Mouse (Mus musculus) heart, embryonic 11.5 days (tissue): Measurements from ENCODE around the gene Fam76a. TPM values are rescaled to one million over a fixed set of nuclear protein-coding genes. Genes with fewer than 3 reads are reported as not detected.
A peak's percentile ranks its signal among the peaks of the same experiment; 100 is the strongest.

Experiments
- ATAC-seq: fragments of 200-750 bp; cut with Nextera tagmentation; replicated peaks from 2 replicates; pipeline ENCODE4 v1.8.0; 2017; ENCODE audit warnings: moderate library complexity; ENCODE audit not compliant: insufficient number of reproducible peaks, low FRiP score, low TSS enrichment
- H3K27ac ChIP-seq: fragments of 300-500 bp; sonication (generic); 2 replicates; pipeline ENCODE4 v1.5.1; 2014; ENCODE audit warnings: mild to moderate bottlenecking, low read depth, low read length
- H3K27me3 ChIP-seq: fragments of 300-500 bp; sonication (generic); 2 replicates; pipeline ENCODE4 v1.6.1; 2014; ENCODE audit warnings: mild to moderate bottlenecking, low read length, mixed read lengths; ENCODE audit not compliant: control insufficient read depth, insufficient read depth
- H3K36me3 ChIP-seq: fragments of 300-500 bp; sonication (generic); 2 replicates; pipeline ENCODE4 v1.6.1; 2014; ENCODE audit warnings: mild to moderate bottlenecking, low read length, moderate library complexity, mixed read lengths; ENCODE audit not compliant: control insufficient read depth, insufficient read depth
- H3K4me1 ChIP-seq: fragments of 300-500 bp; sonication (generic); 2 replicates; pipeline ENCODE4 v1.6.1; 2014; ENCODE audit warnings: low read length; ENCODE audit not compliant: control insufficient read depth, insufficient read depth
- H3K4me2 ChIP-seq: fragments of 300-500 bp; sonication (generic); 2 replicates; pipeline ENCODE4 v1.6.1; 2014; ENCODE audit warnings: mild to moderate bottlenecking, moderate library complexity
- H3K4me3 ChIP-seq: fragments of 300-500 bp; sonication (generic); 2 replicates; pipeline ENCODE4 v1.5.1; 2014; ENCODE audit warnings: low read depth, low read length
- H3K9ac ChIP-seq: fragments of 300-500 bp; sonication (generic); 2 replicates; pipeline ENCODE4 v1.6.1; 2014; ENCODE audit warnings: mild to moderate bottlenecking, low read depth, low read length, moderate library complexity
- H3K9me3 ChIP-seq: fragments of 300-500 bp; sonication (generic); replicated peaks from 2 replicates; pipeline ENCODE4 v1.6.1; 2016; ENCODE audit warnings: low read length; ENCODE audit not compliant: control insufficient read depth
- WGBS: fragments of 180-500 bp; shearing (Covaris S2); extraction: QIAGEN DNeasy Blood & Tissue Kit; methylation state at CpG from one replicate; pipeline ENCODE4 v1.1.7; 2014; ENCODE audit not compliant: insufficient replicate concordance; 5-methylcytosine and 5-hydroxymethylcytosine counted together
- polyA plus RNA-seq: library from polyadenylated mRNA; unstranded; fragments of >200 nt; fragmentation: Nextera tagmentation; extraction: Ambion mirVana; gene quantifications from 2 replicates; pipeline ENCODE4 v1.2.1, GENCODE M21; 2014

Fam76a gene
- polyA plus RNA-seq, 1 experiment from 2014 or later: 31.2 TPM

GRCm38 (mm10) chr4:132884844-132885374 lies 37.4 kb downstream of the Fam76a start:
- peaks cover 8% of the 10 kb centered on the region for H3K4me1 ChIP-seq
- no peaks in the 10 kb centered on the region for H3K36me3 ChIP-seq
- WGBS: 14% methylated on average over 9 of the region's 9 CpGs
- H3K27me3 ChIP-seq: no peaks in the 10 kb centered on the region
- peak overlapping the region; percentile 82 for H3K4me2 ChIP-seq
- peak overlapping the region; percentile 66 for H3K27ac ChIP-seq
- peak overlapping the region; percentile 97 for H3K9ac ChIP-seq
- peak; percentile 43; the same call in 1 of the 2 replicates for ATAC-seq
- H3K9me3 ChIP-seq: no peaks in the 10 kb centered on the region
- peak overlapping the region; percentile 93 for H3K4me3 ChIP-seq

DNA sequence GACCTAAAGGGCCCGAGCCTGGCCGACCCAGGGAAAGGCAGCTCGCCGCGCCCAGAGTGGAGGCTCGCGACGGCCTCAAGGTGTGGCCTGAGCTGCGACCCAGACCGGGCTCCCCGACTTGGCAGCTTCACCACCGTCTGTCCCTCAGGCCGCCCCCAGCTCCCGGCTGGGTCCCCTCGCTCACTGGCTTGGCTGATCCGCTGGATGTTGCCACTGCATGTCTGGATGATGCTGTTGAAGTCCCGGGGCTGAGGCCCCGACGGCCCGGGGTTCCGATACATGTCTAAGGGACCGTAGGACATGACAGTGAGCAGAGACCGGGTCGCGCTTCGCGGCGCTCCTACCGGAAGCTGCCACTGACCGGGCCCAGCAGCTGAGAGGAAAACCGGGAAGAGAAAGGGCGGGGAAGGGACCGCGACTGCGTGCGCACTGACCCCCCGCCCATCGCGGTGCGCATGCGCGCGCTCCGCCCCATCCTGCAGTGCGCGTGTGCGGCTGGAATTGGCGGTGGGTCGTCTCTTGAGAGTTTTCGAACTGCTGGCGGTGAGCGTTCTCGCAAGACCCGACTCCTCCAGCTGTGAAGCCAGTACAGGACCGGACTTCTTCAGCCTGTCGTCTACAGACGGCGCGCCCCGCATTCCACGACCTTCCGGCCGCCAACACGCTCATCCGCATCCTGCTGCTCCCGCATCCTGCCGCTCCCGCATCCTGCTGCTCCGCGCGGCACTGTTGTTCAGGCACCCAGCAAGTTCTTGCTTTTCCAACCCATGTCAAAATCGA lies 38.1 kb downstream of the Fam76a start, which contains the start of gene Stx12:
Gene Stx12, minus strand, starts transcription at position 446 of the 780 bp plus-strand sequence.
- peak within 1 kb of the TSS; percentile 93 for H3K4me3 ChIP-seq
- under 1% methylated on average over 69 of the region's 72 CpGs for WGBS
- H3K36me3 ChIP-seq: no peaks in the 10 kb centered on the region
- H3K9ac ChIP-seq: peak within 1 kb of the TSS; percentile 97
- H3K4me1 ChIP-seq: peaks cover 8% of the 10 kb centered on the region
- peak within 1 kb of the TSS; percentile 90 for H3K27ac ChIP-seq
- ATAC-seq: peak; percentile 93
- no peaks in the 10 kb centered on the region for H3K9me3 ChIP-seq
- H3K4me2 ChIP-seq: peak within 1 kb of the TSS; percentile 82
- H3K27me3 ChIP-seq: no peaks in the 10 kb centered on the region

DNA sequence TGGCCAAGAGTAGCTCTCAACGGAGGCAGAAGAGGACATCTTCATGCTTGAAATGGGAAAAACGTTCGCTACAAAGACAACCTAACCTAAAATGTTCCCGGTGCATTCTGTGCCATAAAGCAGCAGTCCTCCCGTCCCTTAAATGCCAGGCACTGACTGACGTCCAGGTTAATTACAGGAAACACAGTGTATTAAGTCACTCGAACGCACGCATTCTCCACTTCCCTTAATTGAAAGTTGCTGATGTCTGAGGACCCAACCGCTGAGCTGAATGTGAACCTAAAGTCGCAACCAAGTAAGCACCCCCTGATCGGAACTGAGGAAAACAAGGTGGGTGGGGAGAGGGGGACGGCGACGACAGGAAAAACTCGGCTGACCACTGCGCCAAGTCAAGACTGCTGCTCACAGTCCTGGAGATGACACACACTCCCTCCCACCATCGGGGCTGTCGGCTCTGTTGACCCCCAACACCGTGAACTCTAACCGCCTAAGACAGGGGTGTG lies 38.7 kb downstream of the Fam76a start:
- H3K27me3 ChIP-seq: no peaks in the 10 kb centered on the region
- peak overlapping the region; percentile 90 for H3K27ac ChIP-seq
- H3K4me3 ChIP-seq: peak overlapping the region; percentile 93
- H3K4me1 ChIP-seq: peaks cover 8% of the 10 kb centered on the region
- peak overlapping the region; percentile 82 for H3K4me2 ChIP-seq
- 3% methylated on average over 21 of the region's 21 CpGs for WGBS
- no peaks in the 10 kb centered on the region for H3K36me3 ChIP-seq
- H3K9ac ChIP-seq: peak overlapping the region; percentile 97
- no peak; the same call in 1 of the 2 replicates for ATAC-seq
- H3K9me3 ChIP-seq: no peaks in the 10 kb centered on the region

DNA sequence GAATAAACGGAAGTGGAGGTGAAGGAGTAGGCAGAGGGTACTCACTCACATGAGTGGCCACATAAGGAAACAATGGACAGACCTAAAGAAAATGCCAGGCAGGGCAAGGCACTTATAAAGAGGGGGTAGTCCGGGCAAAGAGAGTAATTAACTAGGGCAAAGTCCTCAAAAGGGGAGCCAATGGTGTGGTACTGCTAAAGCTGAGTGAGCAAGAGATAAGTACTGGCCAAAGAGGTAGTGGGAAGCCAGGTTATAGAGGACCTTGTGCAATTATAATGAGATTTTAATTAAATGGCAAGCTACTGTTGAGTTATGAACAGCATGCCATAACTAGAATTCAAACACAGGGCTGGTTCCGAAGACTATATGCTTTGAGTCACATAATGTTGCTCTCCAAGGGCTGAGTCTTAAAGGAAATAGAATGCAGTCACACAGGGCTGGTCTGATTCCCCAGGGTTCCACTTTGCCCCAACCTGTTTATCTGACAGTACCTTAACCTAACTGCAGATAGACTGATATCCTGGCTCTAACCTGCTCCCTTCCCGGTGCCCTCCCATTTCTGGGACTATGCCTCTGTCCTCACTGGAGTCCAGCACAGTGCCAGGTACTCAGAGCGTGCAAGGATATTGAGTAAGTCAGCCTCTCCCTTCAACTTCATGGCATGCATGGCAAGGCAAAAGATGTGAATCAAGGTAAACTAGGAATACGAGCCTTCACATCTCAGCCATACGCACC lies 47.8 kb downstream of the Fam76a start:
- peaks cover 8% of the 10 kb centered on the region for H3K36me3 ChIP-seq
- H3K27ac ChIP-seq: peak overlapping the region; percentile 78
- H3K4me3 ChIP-seq: no peak overlapping the region
- no peak overlapping the region for H3K9ac ChIP-seq
- H3K4me2 ChIP-seq: no peak overlapping the region
- ATAC-seq: no peak
- H3K9me3 ChIP-seq: no peaks in the 10 kb centered on the region
- WGBS: 79% methylated on average over 7 of the region's 7 CpGs
- no peaks in the 10 kb centered on the region for H3K27me3 ChIP-seq
- peaks cover 23% of the 10 kb centered on the region for H3K4me1 ChIP-seq

DNA sequence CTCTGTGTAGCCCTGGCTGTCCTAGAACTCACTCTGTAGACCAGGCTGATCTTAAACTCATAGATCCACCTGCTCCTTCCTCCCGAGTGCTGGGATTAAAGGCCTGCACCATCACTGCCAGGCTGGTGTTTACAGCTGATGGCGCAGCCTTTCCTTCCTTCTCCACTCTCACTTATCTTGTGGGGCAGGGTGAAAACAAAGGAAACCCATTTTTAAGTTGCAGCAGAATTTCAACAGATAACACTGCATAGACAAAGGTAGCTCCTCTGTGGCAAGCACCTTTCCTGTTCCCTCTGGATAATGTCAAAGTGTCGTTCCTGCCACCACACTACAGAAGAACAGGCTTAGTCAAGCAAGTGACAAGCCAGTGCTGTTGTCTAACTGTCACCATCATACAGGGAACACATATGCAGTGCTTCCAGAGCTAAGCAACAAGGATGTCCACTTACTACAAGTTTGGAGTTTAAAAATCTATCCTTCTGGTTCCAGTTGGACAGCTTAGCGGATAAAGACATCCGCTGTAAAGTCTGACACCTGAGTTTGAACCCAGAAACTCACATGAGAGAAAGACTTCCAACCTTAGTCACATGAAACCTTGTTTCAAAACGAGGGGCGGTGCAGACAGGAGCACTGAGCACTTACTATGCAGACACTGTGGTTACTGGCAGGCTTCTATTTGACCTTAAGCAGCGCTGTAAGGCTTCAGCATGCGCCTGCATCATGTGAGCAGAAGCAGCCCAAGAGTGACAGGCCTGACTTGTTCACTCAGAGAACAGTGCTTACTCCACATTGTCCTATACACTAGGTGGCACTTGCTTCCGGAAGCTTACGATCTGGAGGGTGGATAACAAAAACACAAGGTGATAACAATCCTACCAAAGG lies 48.6 kb downstream of the Fam76a start:
- no peak overlapping the region for H3K4me2 ChIP-seq
- H3K9me3 ChIP-seq: no peaks in the 10 kb centered on the region
- 50% methylated on average over 11 of the region's 11 CpGs for WGBS
- peaks cover 23% of the 10 kb centered on the region for H3K4me1 ChIP-seq
- H3K36me3 ChIP-seq: peaks cover 14% of the 10 kb centered on the region
- no peaks in the 10 kb centered on the region for H3K27me3 ChIP-seq
- H3K9ac ChIP-seq: no peak overlapping the region
- H3K27ac ChIP-seq: peak overlapping the region; percentile 78
- H3K4me3 ChIP-seq: no peak overlapping the region
- no peak; the same call in 1 of the 2 replicates for ATAC-seq

DNA sequence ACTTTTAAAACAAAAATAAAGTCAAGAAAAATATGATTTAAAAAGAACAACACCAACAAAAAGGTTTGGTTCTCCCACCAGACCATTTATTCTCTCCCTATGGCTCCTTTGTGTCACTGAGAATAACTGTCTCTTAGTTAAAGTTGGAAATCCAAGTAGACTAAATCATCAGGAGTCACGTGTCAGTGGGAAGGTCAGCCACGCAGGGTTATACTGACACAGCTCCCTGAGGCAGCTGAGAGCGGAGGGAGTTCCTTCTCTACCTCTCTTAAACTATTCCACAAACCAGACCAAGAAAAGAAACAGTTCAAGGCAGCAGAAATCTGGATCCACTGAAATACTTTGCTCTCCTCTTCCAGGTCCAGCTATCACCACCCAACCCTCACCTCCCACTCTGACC lies 51.2 kb downstream of the Fam76a start:
- Histone ChIP-seq H3K9me3 (no peaks in the 10 kb centered on the region), H3K36me3 (peaks cover 30% of the 10 kb centered on the region), H3K4me2 (no peak overlapping the region), H3K27ac (no peak overlapping the region), H3K4me3 (no peak overlapping the region), H3K27me3 (no peaks in the 10 kb centered on the region), H3K9ac (no peak overlapping the region), H3K4me1 (peaks cover 23% of the 10 kb centered on the region)
- no peak for ATAC-seq
- 88% methylated on average over 3 of the region's 3 CpGs for WGBS

DNA sequence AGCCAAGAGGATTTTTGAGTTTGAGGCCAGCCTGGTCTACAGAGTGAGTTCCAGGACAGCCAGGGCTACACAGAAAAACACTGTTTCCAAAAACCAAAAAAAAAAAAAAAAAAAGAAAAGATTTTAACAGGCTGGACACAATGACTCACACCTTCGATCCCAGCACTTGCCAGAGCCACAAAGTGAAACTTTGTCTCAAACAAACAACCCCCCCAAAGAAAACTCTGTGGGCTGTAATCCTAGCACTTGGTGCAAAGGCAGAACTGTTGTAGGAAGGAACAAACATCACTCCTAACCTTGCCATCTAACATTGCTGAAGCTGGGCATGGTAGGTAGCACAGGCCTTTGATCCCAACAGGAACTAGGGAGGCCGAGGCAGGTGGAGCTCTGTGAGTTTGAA lies 57.5 kb downstream of the Fam76a start:
- WGBS: 85% methylated on average over 2 of the region's 2 CpGs
- Histone ChIP-seq H3K4me1 (no peaks in the 10 kb centered on the region), H3K9ac (no peak overlapping the region), H3K36me3 (peaks cover 46% of the 10 kb centered on the region), H3K27ac (no peak overlapping the region), H3K27me3 (no peaks in the 10 kb centered on the region), H3K4me3 (no peak overlapping the region), H3K4me2 (no peak overlapping the region), H3K9me3 (no peaks in the 10 kb centered on the region)
- no peak for ATAC-seq

GRCm38 (mm10) chr4:132863012-132863411 lies 59.3 kb downstream of the Fam76a start:
- H3K27ac ChIP-seq: no peak overlapping the region
- H3K9ac ChIP-seq: no peak overlapping the region
- H3K4me1 ChIP-seq: no peaks in the 10 kb centered on the region
- H3K4me3 ChIP-seq: no peak overlapping the region
- peaks cover 47% of the 10 kb centered on the region for H3K36me3 ChIP-seq
- WGBS: 90% methylated on average over 13 of the region's 13 CpGs
- no peak for ATAC-seq
- no peak overlapping the region for H3K4me2 ChIP-seq
- no peaks in the 10 kb centered on the region for H3K9me3 ChIP-seq
- H3K27me3 ChIP-seq: no peaks in the 10 kb centered on the region
